Mouse (Mus musculus) hindbrain, embryonic 14.5 days (tissue): Measurements from ENCODE around the gene Slc25a39. TPM values are rescaled to one million over a fixed set of nuclear protein-coding genes. Genes with fewer than 3 reads are reported as not detected.
"Not testable (repeated sequence)": the region's sequence is repeated elsewhere in the genome, so short reads cannot be mapped to it uniquely, and the experiment has no call there.

Source experiments
- ATAC-seq: fragments of 200-750 bp; cut with Nextera tagmentation; 2 replicates; pipeline ENCODE4 v1.8.0; 2017; ENCODE audit warnings: moderate number of reproducible peaks, mild to moderate bottlenecking, moderate TSS enrichment, moderate library complexity; ENCODE audit not compliant: low FRiP score
- DNase-seq: peaks from one replicate; pipeline ENCODE4 v3.0.0-alpha.2; 2015; ENCODE audit warnings: low spot score
- H3K27ac ChIP-seq: fragments of 300-500 bp; sonication (generic); 2 replicates; pipeline ENCODE4 v1.5.1; 2014; ENCODE audit warnings: mild to moderate bottlenecking, moderate library complexity
- H3K27me3 ChIP-seq: fragments of 300-500 bp; sonication (generic); 2 replicates; pipeline ENCODE4 v1.6.1; 2014; ENCODE audit warnings: mild to moderate bottlenecking, low read length, mixed read lengths; ENCODE audit not compliant: control insufficient read depth, insufficient read depth
- H3K36me3 ChIP-seq: fragments of 300-500 bp; sonication (generic); replicated peaks from 2 replicates; pipeline ENCODE4 v1.6.1; 2014; ENCODE audit not compliant: control insufficient read depth, insufficient read depth
- H3K4me1 ChIP-seq: fragments of 300-500 bp; sonication (generic); replicated peaks from 2 replicates; pipeline ENCODE4 v1.6.1; 2014; ENCODE audit warnings: antibody characterized with exemption, low read length, mixed read lengths; ENCODE audit not compliant: control insufficient read depth, insufficient read depth
- H3K4me2 ChIP-seq: fragments of 300-500 bp; sonication (generic); replicated peaks from 2 replicates; pipeline ENCODE4 v1.6.1; 2014; ENCODE audit warnings: mild to moderate bottlenecking, moderate library complexity
- H3K4me3 ChIP-seq: fragments of 300-500 bp; sonication (generic); replicated peaks from 2 replicates; pipeline ENCODE4 v1.5.1; 2014; ENCODE audit warnings: mild to moderate bottlenecking, low read length
- H3K9ac ChIP-seq: fragments of 300-500 bp; sonication (generic); 2 replicates; pipeline ENCODE4 v1.6.1; 2014
- H3K9me3 ChIP-seq: fragments of 300-500 bp; sonication (generic); 2 replicates; pipeline ENCODE4 v1.6.1; 2016; ENCODE audit warnings: low read length; ENCODE audit not compliant: control insufficient read depth
- WGBS: fragments of 180-500 bp; shearing (Covaris S2); extraction: QIAGEN DNeasy Blood & Tissue Kit; methylation state at CpG from one replicate; pipeline ENCODE4 v1.1.7; 2014; 5-methylcytosine and 5-hydroxymethylcytosine counted together
- polyA plus RNA-seq: library from polyadenylated mRNA; unstranded; fragments of >200 nt; fragmentation: Nextera tagmentation; extraction: Ambion mirVana; gene quantifications from 2 replicates; pipeline ENCODE4 v1.2.1, GENCODE M21; 2014

Slc25a39 gene
- polyA plus RNA-seq, 1 experiment from 2014 or later: 154 TPM

- H3K4me1 ChIP-seq: no peaks in the 10 kb centered on the region
- DNase-seq: no peak
- no peak overlapping the region for H3K9ac ChIP-seq
- H3K9me3 ChIP-seq: no peaks in the 10 kb centered on the region
- no peak overlapping the region for H3K4me3 ChIP-seq
- no peak overlapping the region for H3K27ac ChIP-seq
- no peak overlapping the region for H3K4me2 ChIP-seq
- no peak for ATAC-seq
- 63% methylated on average over 8 of the region's 8 CpGs for WGBS
- no peaks in the 10 kb centered on the region for H3K27me3 ChIP-seq
- H3K36me3 ChIP-seq: no peaks in the 10 kb centered on the region
Measured at GRCm38 (mm10) chr11:102421559-102421958, 13.8 kb upstream of the Slc25a39 start.

DNA sequence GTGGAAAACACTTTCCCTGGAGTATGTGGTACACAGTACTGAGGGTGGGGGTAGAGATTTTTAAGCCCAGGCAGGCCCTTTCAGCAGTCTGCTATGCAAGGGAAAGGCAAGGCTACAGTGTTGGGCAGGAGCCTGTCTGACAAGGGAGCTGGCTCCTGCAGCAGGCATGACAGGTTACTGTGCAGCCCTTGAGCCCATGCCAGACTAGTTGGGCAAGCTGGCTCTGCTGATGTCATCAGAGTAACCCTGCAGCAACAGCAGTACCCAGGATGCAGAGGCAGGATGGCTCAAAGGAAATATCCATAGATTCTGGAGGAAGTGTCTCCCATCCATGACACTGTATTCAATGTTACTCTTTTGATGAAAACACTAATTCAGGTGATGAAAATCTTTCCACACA is 11.1 kb upstream of the Slc25a39 start:
- Histone ChIP-seq H3K9ac (no peak overlapping the region), H3K4me1 (no peaks in the 10 kb centered on the region), H3K27ac (no peak overlapping the region), H3K36me3 (no peaks in the 10 kb centered on the region), H3K27me3 (no peaks in the 10 kb centered on the region), H3K9me3 (no peaks in the 10 kb centered on the region), H3K4me3 (no peak overlapping the region), H3K4me2 (no peak overlapping the region)
- DNase-seq (no peak), ATAC-seq (no peak)

GRCm38 (mm10) chr11:102417160-102417559 is 9.4 kb upstream of the Slc25a39 start:
- 79% methylated on average over 1 of the region's 1 CpGs for WGBS

DNA sequence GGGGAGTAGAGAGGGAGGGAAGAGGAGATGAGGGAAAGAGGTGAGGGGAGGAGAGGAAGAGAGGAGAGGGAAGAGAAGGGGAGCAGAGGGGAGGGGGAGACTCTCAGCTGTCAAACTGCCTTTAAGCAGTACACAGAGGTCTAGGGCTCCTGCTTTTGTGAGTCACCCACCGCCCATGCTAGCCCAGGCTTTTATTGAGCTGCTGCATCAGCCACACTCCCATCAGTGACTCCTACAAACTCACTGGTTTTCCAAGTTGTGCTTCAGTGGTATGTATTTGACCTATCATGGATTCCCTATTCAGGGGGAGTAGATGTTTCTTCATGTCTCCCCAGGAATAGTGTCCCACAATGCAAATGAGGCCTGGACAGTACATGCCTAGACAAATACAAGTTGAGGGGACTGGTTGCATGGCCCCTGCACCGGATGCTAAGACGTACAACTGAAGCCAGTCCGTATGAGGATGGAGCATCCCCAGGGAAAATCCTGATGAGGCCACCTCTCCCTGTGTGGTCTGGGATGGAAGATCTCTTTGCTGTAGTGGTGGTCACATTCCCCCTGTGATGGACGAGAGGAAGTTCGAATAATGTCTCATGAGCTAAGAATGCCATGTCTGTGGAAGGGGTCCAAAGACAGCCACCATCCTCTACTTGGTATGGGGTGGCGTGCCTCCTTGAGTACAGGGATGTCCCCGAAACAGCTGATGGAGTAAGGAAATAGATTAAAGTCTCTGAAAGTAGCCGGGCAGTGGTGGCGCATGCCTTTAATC is 7.5 kb upstream of the Slc25a39 start:
- Histone ChIP-seq H3K4me3 (no peak overlapping the region), H3K27ac (no peak overlapping the region), H3K27me3 (no peaks in the 10 kb centered on the region), H3K4me1 (no peaks in the 10 kb centered on the region), H3K4me2 (no peak overlapping the region), H3K9ac (no peak overlapping the region), H3K9me3 (no peaks in the 10 kb centered on the region), H3K36me3 (no peaks in the 10 kb centered on the region)
- ATAC-seq (no peak), DNase-seq (no peak)
- 73% methylated on average over 10 of the region's 10 CpGs for WGBS

More at GRCm38 (mm10) chr11:102417160-102417559, 9.4 kb upstream of the Slc25a39 start:
- Histone ChIP-seq H3K4me3 (no peak overlapping the region), H3K9ac (no peak overlapping the region), H3K27ac (no peak overlapping the region), H3K9me3 (no peaks in the 10 kb centered on the region), H3K27me3 (no peaks in the 10 kb centered on the region), H3K4me2 (no peak overlapping the region), H3K4me1 (no peaks in the 10 kb centered on the region), H3K36me3 (no peaks in the 10 kb centered on the region)
- ATAC-seq (no peak), DNase-seq (no peak)

- 75% methylated on average over 8 of the region's 8 CpGs for WGBS
- Histone ChIP-seq H3K4me3 (no peak overlapping the region), H3K27ac (no peak overlapping the region), H3K36me3 (no peaks in the 10 kb centered on the region), H3K4me1 (0 out of 2 replicates have a peak, but pooled peaks cover under 1% of the 10 kb centered on the region), H3K9ac (no peak overlapping the region), H3K9me3 (no peaks in the 10 kb centered on the region), H3K27me3 (no peaks in the 10 kb centered on the region), H3K4me2 (no peak overlapping the region)
- no peak for ATAC-seq
- DNase-seq: no peak
Measured at GRCm38 (mm10) chr11:102413059-102413458, 5.3 kb upstream of the Slc25a39 start.

- no peak overlapping the region for H3K9ac ChIP-seq
- H3K9me3 ChIP-seq: no peaks in the 10 kb centered on the region
- 10% methylated on average over 11 of the region's 11 CpGs for WGBS
- H3K4me1 ChIP-seq: peaks cover 7% of the 10 kb centered on the region
- no peak overlapping the region for H3K4me2 ChIP-seq
- DNase-seq (peak; percentile 97), ATAC-seq (no peak)
- H3K4me3 ChIP-seq: no peak overlapping the region
- no peaks in the 10 kb centered on the region for H3K27me3 ChIP-seq
- no peaks in the 10 kb centered on the region for H3K36me3 ChIP-seq
- no peak overlapping the region for H3K27ac ChIP-seq
Measured at GRCm38 (mm10) chr11:102411704-102412103, 4.0 kb upstream of the Slc25a39 start.

- Histone ChIP-seq H3K4me3 (no peak overlapping the region), H3K4me1 (peaks cover 13% of the 10 kb centered on the region), H3K27me3 (no peaks in the 10 kb centered on the region), H3K9me3 (no peaks in the 10 kb centered on the region), H3K4me2 (no peak overlapping the region), H3K27ac (no peak overlapping the region), H3K36me3 (no peaks in the 10 kb centered on the region), H3K9ac (no peak overlapping the region)
- no peak for DNase-seq
- WGBS: 75% methylated on average over 3 of the region's 3 CpGs
- ATAC-seq: no peak
Measured at GRCm38 (mm10) chr11:102411061-102411460, 3.3 kb upstream of the Slc25a39 start.

GRCm38 (mm10) chr11:102410345-102410744 is 2.6 kb upstream of the Slc25a39 start:
- H3K9me3 ChIP-seq, H3K36me3 ChIP-seq, H3K27me3 ChIP-seq, ATAC-seq, H3K4me3 ChIP-seq, H3K27ac ChIP-seq, H3K9ac ChIP-seq, DNase-seq, H3K4me2 ChIP-seq: not testable (repeated sequence)
- peaks cover 20% of the 10 kb centered on the region for H3K4me1 ChIP-seq
- 97% methylated on average over 2 of the region's 3 CpGs for WGBS

DNA sequence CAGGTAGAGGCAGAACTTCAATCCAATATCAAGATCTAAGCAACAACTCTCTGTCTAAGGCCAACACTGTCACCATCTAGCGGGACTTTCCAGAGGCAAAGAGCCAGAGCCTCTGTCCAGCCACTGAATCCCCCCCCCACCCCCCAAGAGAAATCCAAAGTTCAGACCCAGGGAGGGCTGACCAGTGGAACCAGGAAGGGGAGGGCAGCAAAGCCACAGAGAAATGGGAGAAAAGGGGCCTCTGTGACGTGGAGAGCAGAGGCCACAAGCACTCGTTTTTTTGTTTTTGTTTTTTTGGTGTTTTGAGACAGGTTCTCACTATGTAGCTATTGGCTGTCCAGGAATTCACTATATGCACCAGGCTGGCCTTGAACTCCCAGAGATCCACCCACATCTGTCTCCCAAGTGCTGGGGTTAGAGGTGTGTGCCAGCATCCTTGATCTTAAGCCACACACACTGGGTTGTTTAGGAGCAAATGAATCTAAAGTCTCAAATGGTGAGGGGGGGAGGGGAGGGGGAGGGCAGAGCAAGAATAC is 2.1 kb upstream of the Slc25a39 start:
- H3K4me2 ChIP-seq: no peak overlapping the region
- no peaks in the 10 kb centered on the region for H3K9me3 ChIP-seq
- no peak for DNase-seq
- 0 out of 2 replicates have a peak, but pooled peaks cover 2% of the 10 kb centered on the region for H3K36me3 ChIP-seq
- WGBS: 71% methylated on average over 3 of the region's 3 CpGs
- no peak overlapping the region for H3K4me3 ChIP-seq
- H3K4me1 ChIP-seq: peaks cover 25% of the 10 kb centered on the region
- H3K27me3 ChIP-seq: no peaks in the 10 kb centered on the region
- no peak overlapping the region for H3K27ac ChIP-seq
- no peak overlapping the region for H3K9ac ChIP-seq
- no peak for ATAC-seq
